Mouse (Mus musculus) ES-E14 (cell line): Measurements from ENCODE around the gene Iqcn.

Source experiments
- CHD2 ChIP-seq: IDR thresholded peaks from 2 replicates; pipeline ENCODE4 v1.6.1; 2014; ENCODE audit warnings: mild to moderate bottlenecking, low read depth, low read length, inconsistent platforms
- HCFC1 ChIP-seq: IDR thresholded peaks from 2 replicates; pipeline ENCODE4 v1.6.1; 2012; ENCODE audit warnings: low read length, inconsistent platforms, borderline replicate concordance; ENCODE audit not compliant: insufficient read depth
- MAFK ChIP-seq: IDR thresholded peaks from 2 replicates; pipeline ENCODE4 v1.6.1; 2014; ENCODE audit warnings: mild to moderate bottlenecking, low read depth, low read length, inconsistent platforms; ENCODE audit not compliant: insufficient read depth
- ZC3H11A ChIP-seq: IDR thresholded peaks from 2 replicates; pipeline ENCODE4 v1.6.1; 2012; ENCODE audit warnings: low read depth, mild to moderate bottlenecking, inconsistent platforms, low read length, borderline replicate concordance
- ZNF384 ChIP-seq: IDR thresholded peaks from 2 replicates; pipeline ENCODE4 v1.6.1; 2012; ENCODE audit warnings: low read depth, low read length, inconsistent platforms

- TF ChIP-seq HCFC1 (no peak), ZNF384 (no peak), ZC3H11A (no peak), MAFK (no peak), CHD2 (no peak)
Measured at GRCm38 (mm10) chr8:70724216-70724615, 21.0 kb downstream of the Iqcn start.
